Mouse (Mus musculus) erythroblast, embryonic 14.5 days (primary cell): ENCODE results near the gene Plxnc1.

Experiments
- GATA1 ChIP-seq: IDR thresholded peaks from 2 replicates; pipeline ENCODE4 v1.6.1; 2012; ENCODE audit warnings: low read length, inconsistent platforms, mixed read lengths
- TAL1 ChIP-seq: IDR thresholded peaks from 3 replicates; pipeline ENCODE4 v1.6.1; 2012; ENCODE audit warnings: low read length, inconsistent platforms, mixed read lengths

DNA sequence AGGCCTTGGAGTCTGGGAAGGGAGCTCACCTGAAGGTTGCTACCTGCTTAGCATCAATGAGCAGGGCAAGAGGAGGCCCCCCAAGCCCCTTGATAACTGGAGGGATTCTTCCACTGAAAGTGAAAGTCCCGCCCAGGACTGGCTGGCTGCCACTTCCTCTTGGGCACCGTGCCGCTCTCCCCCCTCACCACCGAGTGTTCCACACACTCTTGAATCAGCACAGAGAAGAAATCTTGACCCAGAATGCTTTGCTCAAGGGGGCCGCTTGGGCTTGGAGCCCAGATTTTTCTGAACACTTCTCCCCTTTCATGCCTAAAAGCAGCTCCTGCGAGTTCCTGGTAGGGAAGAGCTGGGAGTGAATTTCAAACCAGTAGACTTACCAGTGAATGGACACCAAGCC is 115.2 kb downstream of the Plxnc1 start:
- no peak for TF ChIP-seq GATA1
- TF ChIP-seq TAL1 = no peak
